In the genomic region with DNA sequence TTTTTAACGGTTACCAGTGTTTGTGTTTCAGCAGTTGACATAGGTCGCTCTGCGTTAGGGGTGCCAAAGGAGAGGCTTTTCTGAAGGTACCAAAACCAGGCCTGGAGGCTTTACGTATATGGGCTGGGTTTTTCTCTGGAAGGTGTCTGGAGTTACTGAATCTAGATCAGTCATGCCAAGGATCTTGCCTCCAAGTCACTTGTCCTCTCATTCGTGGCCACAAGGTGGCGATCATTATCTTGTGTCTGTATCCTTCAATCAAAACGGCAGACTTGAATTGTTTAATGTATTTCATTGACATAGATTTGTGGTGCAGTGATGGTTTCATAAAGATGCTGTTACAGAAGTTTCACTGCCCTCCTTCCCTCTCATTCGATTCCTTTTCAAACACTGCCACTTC, we compare ENCODE assay signal across 9 mouse cellular contexts. TPM values are rescaled to one million over a fixed set of nuclear protein-coding genes. Genes with fewer than 3 reads are reported as not detected.
DNase-seq lines count a peak whose midpoint lies in the region; ATAC-seq lines count a peak whose summit lies in the region.
"Had no signal": no experiment of that assay in that cellular context is flagged by ENCODE, and none has a peak within 500 bp of the region (broad histone marks: within the 10 kb centered on the region; RNA-seq: fewer than 3 reads in every experiment).

No protein-coding gene starts in this region.

- peaks cover 11% of the 10 kb centered on the region for H3K36me3 ChIP-seq in hindbrain, embryonic 10.5 days
- H3K36me3 ChIP-seq in hindbrain, embryonic 13.5 days, result peaks cover 20% of the 10 kb centered on the region

- 41% methylated on average over 8 of the region's 8 CpGs for WGBS in hindbrain, embryonic 10.5 days
- WGBS in hindbrain, embryonic 13.5 days, result 41% methylated on average over 8 of the region's 8 CpGs

- no peaks in the 10 kb centered on the region for H3K27me3 ChIP-seq in hindbrain, embryonic 10.5 days (ENCODE audit: insufficient read depth, poor library complexity, severe bottlenecking)
- no peaks in the 10 kb centered on the region for H3K27me3 ChIP-seq in hindbrain, embryonic 13.5 days

- H3K4me1 ChIP-seq in hindbrain, embryonic 10.5 days (replicated peaks), result 0 out of 2 replicates have a peak, but pooled peaks cover 7% of the 10 kb centered on the region
- no peaks in the 10 kb centered on the region for H3K4me1 ChIP-seq in hindbrain, embryonic 13.5 days (replicated peaks)

- H3K27ac ChIP-seq in hindbrain, embryonic 10.5 days, result no peak overlapping the region
- H3K27ac ChIP-seq in hindbrain, embryonic 13.5 days, result no peak overlapping the region
- H3K27ac ChIP-seq: macrophage had no signal

- peak; percentile 60 for DNase-seq in hindbrain, embryonic 10.5 days (ENCODE audit: low spot score)
- peak; percentile 93 for DNase-seq in brain, adult 2 months (ENCODE audit: low read depth, low spot score)
- DNase-seq in forelimb bud, embryonic 11.5 days (ENCODE audit: low read depth, low spot score), result peak; percentile 55
- DNase-seq in layer of hippocampus, adult 11-12 months (ENCODE audit: low spot score), result peak; percentile 84
- DNase-seq in thymus, postnatal 0 days (ENCODE audit: low spot score), result peak; percentile 81

- H3K4me2 ChIP-seq in hindbrain, embryonic 13.5 days, result no peak overlapping the region

- H3K9ac ChIP-seq in hindbrain, embryonic 13.5 days, result no peak overlapping the region

- H3K4me3 ChIP-seq in hindbrain, embryonic 10.5 days, result no peak overlapping the region
- H3K4me3 ChIP-seq in hindbrain, embryonic 13.5 days, result no peak overlapping the region

- H3K9me3 ChIP-seq in hindbrain, embryonic 10.5 days, result no peaks in the 10 kb centered on the region
- H3K9me3 ChIP-seq in hindbrain, embryonic 13.5 days, result no peaks in the 10 kb centered on the region

- ATAC-seq in hindbrain, embryonic 13.5 days (ENCODE audit: low FRiP score), result no peak
- peak; percentile 53 for ATAC-seq in CD4-positive, CD25-positive, alpha-beta regulatory T cell, adult 4 months
- peak; percentile 58; the same call in 1 of the 2 replicates for ATAC-seq in megakaryocyte, adult 5-6 weeks (ENCODE audit: poor library complexity, severe bottlenecking)

RNA-seq across cellular contexts. Expression of a gene that starts 29.4 kb away (rescaled TPM):
- 13.4 and 13.5 TPM in 2 replicates for polyA plus RNA-seq in hindbrain, embryonic 10.5 days (2016; fragmentation: Nextera tagmentation; extraction: Ambion mirVana)
- polyA plus RNA-seq in hindbrain, embryonic 13.5 days (2015; fragmentation: Nextera tagmentation; extraction: Ambion mirVana), result 12.1 and 13.5 TPM in 2 replicates
- 10 to 100 TPM in 1 of 2 experiments, 1 to 10 TPM in 1; 8.4 to 16.2 TPM for polyA plus RNA-seq in CD4-positive, CD25-positive, alpha-beta regulatory T cell, adult 4 months (2017; shearing (Covaris generic))
- 12.9 and 13.3 TPM in 2 replicates for total RNA-seq in megakaryocyte, adult 5-6 weeks (2015)
- total RNA-seq in megakaryocyte, adult 5-6 weeks (2017), result 19.0 and 24.1 TPM in 2 replicates
- polyA plus RNA-seq in thymus, postnatal 0 days (2015; fragmentation: Nextera tagmentation; extraction: Ambion mirVana), result 19.8 and 21.0 TPM in 2 replicates

RNA-seq across cellular contexts. Expression of a gene that starts 57.8 kb away (rescaled TPM):
- 12.8 and 15.9 TPM in 2 replicates for polyA plus RNA-seq in hindbrain, embryonic 10.5 days (2016; fragmentation: Nextera tagmentation; extraction: Ambion mirVana)
- polyA plus RNA-seq in hindbrain, embryonic 13.5 days (2015; fragmentation: Nextera tagmentation; extraction: Ambion mirVana), result 24.3 and 24.5 TPM in 2 replicates
- 1 to 10 TPM; 5.1 to 6.1 TPM for polyA plus RNA-seq in CD4-positive, CD25-positive, alpha-beta regulatory T cell, adult 4 months (2017; shearing (Covaris generic))
- total RNA-seq in megakaryocyte, adult 5-6 weeks (2015), result 22.7 and 24.4 TPM in 2 replicates
- 35.4 and 41.2 TPM in 2 replicates for total RNA-seq in megakaryocyte, adult 5-6 weeks (2017)
- 54.4 and 64.4 TPM in 2 replicates for polyA plus RNA-seq in thymus, postnatal 0 days (2015; fragmentation: Nextera tagmentation; extraction: Ambion mirVana)
